Mouse (Mus musculus): Measurements from ENCODE around the gene Slc4a3. TPM values are rescaled to one million over a fixed set of nuclear protein-coding genes. Genes with fewer than 3 reads are reported as not detected.

The Slc4a3 gene
- polyA plus RNA-seq, 1 experiment = 3.0 TPM

DNA sequence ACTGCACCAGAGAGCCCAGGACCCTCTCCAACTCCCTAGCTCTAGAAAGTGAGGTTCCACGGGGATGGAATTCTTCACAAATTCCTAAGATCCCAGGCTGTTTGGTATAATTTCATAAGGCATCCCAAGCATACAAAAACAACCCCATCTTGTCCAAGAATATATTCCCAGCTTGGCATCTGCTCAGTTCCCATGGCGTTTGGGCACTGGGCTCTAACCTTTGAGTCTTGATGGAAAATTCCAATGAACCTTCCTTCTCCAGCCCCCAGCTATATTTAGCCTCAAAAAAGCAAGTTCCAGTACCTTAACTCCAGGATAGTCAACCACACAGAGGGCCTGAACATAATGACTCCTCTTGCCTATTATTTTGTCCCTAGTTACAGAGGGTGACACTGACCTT, 43.9 kb downstream of the Slc4a3 start:
- WGBS = 79% methylated on average over 2 of the region's 2 CpGs
- DNase-seq (ENCODE audit: low read depth, low spot score) = no peak

GRCm38 (mm10) chr1:75593956-75594355, 47.9 kb downstream of the Slc4a3 start:
- WGBS = 79% methylated on average over 7 of the region's 7 CpGs
- no peak for DNase-seq (ENCODE audit: low read depth, low spot score)

DNA sequence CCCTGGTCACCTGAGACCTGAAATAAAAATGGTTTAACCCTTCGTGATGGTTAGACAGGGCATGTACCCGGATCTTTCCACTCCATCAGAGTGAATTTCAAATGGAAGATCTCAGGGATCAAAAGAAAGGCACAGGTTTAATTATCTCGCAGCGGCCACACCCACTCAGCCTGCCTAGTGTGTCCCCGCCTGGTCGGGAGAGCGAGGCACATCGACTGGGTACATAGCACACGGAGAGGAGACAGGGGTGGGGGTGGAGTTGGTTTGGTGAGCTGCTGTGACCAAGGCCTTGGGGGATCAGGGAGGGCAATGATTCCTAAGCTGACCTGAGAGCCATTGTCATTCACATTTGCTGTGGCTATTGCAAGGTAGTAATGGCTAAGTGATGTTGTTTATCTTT, 48.8 kb downstream of the Slc4a3 start:
- 37% methylated on average over 9 of the region's 9 CpGs for whole genome bisulfite sequencing
- no peak for DNase-seq (ENCODE audit: low read depth, low spot score)

DNA sequence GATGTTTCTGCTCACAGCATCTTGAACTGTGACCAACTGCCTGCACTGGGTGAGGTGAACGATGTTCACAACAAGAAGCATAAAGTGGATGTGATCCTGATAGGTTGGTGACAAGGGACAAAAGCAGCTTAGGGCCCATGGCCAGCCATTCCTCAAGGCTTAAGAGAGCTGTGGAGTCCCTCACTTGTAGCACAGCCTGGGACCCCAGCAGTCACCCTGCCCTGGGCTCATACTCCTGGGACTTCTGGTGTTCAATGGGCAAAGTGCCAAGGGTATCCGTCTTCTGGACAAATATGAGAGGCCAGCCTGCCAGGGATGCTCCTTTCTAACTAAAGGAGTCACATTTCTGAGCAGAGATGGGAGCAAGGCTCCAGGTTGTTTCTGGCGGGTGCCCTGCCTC, 49.9 kb downstream of the Slc4a3 start:
- DNase-seq (ENCODE audit: low read depth, low spot score) = no peak
- 57% methylated on average over 3 of the region's 3 CpGs for WGBS

DNA sequence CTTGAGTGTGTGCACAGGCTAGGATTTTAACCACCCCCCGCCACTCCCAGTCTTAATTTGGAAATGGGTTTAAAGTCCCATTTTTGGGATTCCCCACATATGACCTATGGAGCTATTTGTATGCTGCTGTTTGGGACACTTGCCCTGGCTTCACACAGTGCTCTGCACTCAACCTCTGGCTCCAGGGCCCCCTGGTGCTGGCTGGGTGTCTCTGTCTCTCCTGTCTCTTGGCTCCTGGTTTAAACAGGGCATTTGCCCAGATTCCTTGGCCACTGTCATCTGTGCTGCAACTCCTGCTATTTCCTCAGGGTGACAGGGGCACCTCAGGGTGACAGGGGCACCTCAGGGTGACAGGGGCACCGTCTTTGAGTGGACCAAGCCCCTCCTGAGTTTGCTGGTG, 50.8 kb downstream of the Slc4a3 start:
- 90% methylated on average over 2 of the region's 2 CpGs for WGBS
- DNase-seq (ENCODE audit: low read depth, low spot score) = no peak

- peak; percentile 4 for DNase-seq (ENCODE audit: low read depth, low spot score)
These were observed 51.6 kb downstream of the Slc4a3 start for GRCm38 (mm10) chr1:75597622-75598021.

DNA sequence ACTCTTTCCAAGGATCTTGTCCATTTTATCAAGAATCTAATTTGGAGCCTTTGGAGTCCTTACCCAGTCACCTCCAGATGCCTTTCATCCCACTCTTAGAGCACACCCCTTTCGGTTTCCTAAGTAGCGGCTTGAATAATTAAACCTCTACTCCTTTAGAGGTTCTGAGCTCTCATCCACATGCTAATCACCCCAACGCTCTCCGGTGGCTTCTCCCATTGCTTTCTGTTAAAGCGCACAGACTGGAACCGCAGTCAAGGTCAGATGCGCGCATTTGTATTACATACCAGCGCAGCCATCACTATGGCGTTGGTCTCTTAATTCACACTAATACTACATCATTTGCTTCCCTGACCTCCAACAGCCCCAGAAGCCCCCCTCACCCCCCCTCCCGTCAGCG, 55.7 kb downstream of the Slc4a3 start:
- no peak for DNase-seq (ENCODE audit: low read depth, low spot score)
- 23% methylated on average over 12 of the region's 12 CpGs for WGBS

- DNase-seq (ENCODE audit: low read depth, low spot score) = no peak
- WGBS = 88% methylated on average over 7 of the region's 7 CpGs
These were observed 57.5 kb downstream of the Slc4a3 start for GRCm38 (mm10) chr1:75603584-75603983.

GRCm38 (mm10) chr1:75608225-75608624, 62.2 kb downstream of the Slc4a3 start:
- 77% methylated on average over 7 of the region's 7 CpGs for WGBS
- no peak for DNase-seq (ENCODE audit: low read depth, low spot score)

GRCm38 (mm10) chr1:75608625-75609263, 62.7 kb downstream of the Slc4a3 start:
- 70% methylated on average over 11 of the region's 11 CpGs for WGBS
- no peak for DNase-seq (ENCODE audit: low read depth, low spot score)

- WGBS = 88% methylated on average over 9 of the region's 9 CpGs
- no peak for DNase-seq (ENCODE audit: low read depth, low spot score)
These were observed 63.2 kb downstream of the Slc4a3 start for GRCm38 (mm10) chr1:75609264-75609662.

DNA sequence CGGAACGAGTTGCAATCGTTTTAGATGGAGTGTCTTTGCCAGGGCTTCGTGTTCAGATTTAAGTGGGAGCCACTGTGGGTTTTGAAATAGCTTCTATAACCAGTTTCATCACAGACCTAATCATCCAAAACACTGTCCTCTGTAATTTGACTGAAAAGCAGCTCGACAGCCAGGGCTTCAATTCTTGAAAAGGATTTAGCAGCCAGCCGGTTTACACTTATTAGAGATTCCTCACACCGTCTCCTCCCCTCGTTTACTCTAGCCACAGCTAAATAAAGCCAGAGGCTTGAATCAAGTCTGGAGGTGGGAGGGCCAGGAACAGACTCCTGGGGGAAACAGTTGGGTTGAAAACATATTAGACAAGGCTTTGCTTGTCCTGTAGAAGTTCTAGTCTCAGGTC, 64.5 kb downstream of the Slc4a3 start:
- no peak for DNase-seq (ENCODE audit: low read depth, low spot score)

More for the DNA sequence above, 64.5 kb downstream of the Slc4a3 start:
- WGBS = 40% methylated on average over 8 of the region's 8 CpGs

Other genes with a start within 250 kb of the Slc4a3 start
- 250 and 500 TPM in 2 replicates for gene Dnpep, start 228.3 kb upstream of the Slc4a3 start, polyA plus RNA-seq (2012; rRNA removed)
- gene Des, start 185.9 kb upstream of the Slc4a3 start, polyA plus RNA-seq (2012; rRNA removed) = 353 and 360 TPM in 2 replicates
- gene Speg, start 171.0 kb upstream of the Slc4a3 start, polyA plus RNA-seq (2012; rRNA removed) = 20.6 and 22.7 TPM in 2 replicates
- gene Gmppa, start 110.3 kb upstream of the Slc4a3 start, polyA plus RNA-seq (2012; rRNA removed) = 177 and 182 TPM in 2 replicates
- 0.17 TPM in 1 of 2 replicates, not detected in the other for gene Asic4, start 95.8 kb upstream of the Slc4a3 start, polyA plus RNA-seq (2012; rRNA removed)
- gene Chpf, start 67.0 kb upstream of the Slc4a3 start, polyA plus RNA-seq (2012; rRNA removed) = 22.0 and 25.1 TPM in 2 replicates
- 1.9 and 2.0 TPM in 2 replicates for gene Tmem198, start 66.7 kb upstream of the Slc4a3 start, polyA plus RNA-seq (2012; rRNA removed)
- gene Obsl1, start 39.8 kb upstream of the Slc4a3 start, polyA plus RNA-seq (2012; rRNA removed) = 3.3 and 4.1 TPM in 2 replicates
- 2.6 and 2.7 TPM in 2 replicates for gene Inha, start 39.2 kb upstream of the Slc4a3 start, polyA plus RNA-seq (2012; rRNA removed)
- gene Stk11ip, start 24.7 kb upstream of the Slc4a3 start, polyA plus RNA-seq (2012; rRNA removed) = 15.6 and 17.3 TPM in 2 replicates

All from large intestine, adult 2 months (tissue).